Mouse (Mus musculus) CD4-positive, CD25-positive, alpha-beta regulatory T cell, adult 4 months (primary cell): ENCODE data around the gene Cdk5r1. TPM values are rescaled to one million over a fixed set of nuclear protein-coding genes. Genes with fewer than 3 reads are reported as not detected.
"Not testable (repeated sequence)": the region's sequence is repeated elsewhere in the genome, so short reads cannot be mapped to it uniquely, and the experiment has no call there.

Source experiments
- ATAC-seq: one replicate; pipeline ENCODE4 v1.8.0; 2017
- polyA plus RNA-seq, 2 experiments: library from polyadenylated mRNA; unstranded; fragments of 100-300 nt; shearing (Covaris generic); gene quantifications; one replicate each; pipeline ENCODE4 v1.2.1; 2017

Gene Cdk5r1
- under 1 TPM; 0.87 to 0.98 TPM for polyA plus RNA-seq

GRCm38 (mm10) chr11:80476222-80477189 is at the start of gene Cdk5r1:
Gene Cdk5r1 (plus strand): TSS chr11:80477023.
- peak; percentile 74 for ATAC-seq

- ATAC-seq, result peak; percentile 99
Observed at GRCm38 (mm10) chr11:80428381-80429008, 48.3 kb upstream of the Cdk5r1 start, which contains the start of gene Psmd11. Gene Psmd11 (plus strand): TSS chr11:80428615.

- ATAC-seq, result peak; percentile 7
Observed at GRCm38 (mm10) chr11:80429009-80429475, 47.8 kb upstream of the Cdk5r1 start.

GRCm38 (mm10) chr11:80429500-80430166 is 47.2 kb upstream of the Cdk5r1 start:
- no peak for ATAC-seq

GRCm38 (mm10) chr11:80430366-80430910 is 46.4 kb upstream of the Cdk5r1 start:
- no peak for ATAC-seq

- ATAC-seq, result no peak
Observed at GRCm38 (mm10) chr11:80446916-80447315, 29.9 kb upstream of the Cdk5r1 start.

- no peak for ATAC-seq
Observed at GRCm38 (mm10) chr11:80449859-80450258, 27.0 kb upstream of the Cdk5r1 start.

- ATAC-seq, result no peak
Observed at GRCm38 (mm10) chr11:80452242-80452641, 24.6 kb upstream of the Cdk5r1 start.

GRCm38 (mm10) chr11:80453198-80453597 is 23.6 kb upstream of the Cdk5r1 start:
- ATAC-seq, result no peak

- not testable (repeated sequence) for ATAC-seq
Observed at GRCm38 (mm10) chr11:80463605-80464130, 13.2 kb upstream of the Cdk5r1 start.

- no peak for ATAC-seq
Observed at GRCm38 (mm10) chr11:80471836-80472605, 4.8 kb upstream of the Cdk5r1 start.

GRCm38 (mm10) chr11:80474175-80474691 is 2.6 kb upstream of the Cdk5r1 start:
- ATAC-seq, result no peak

GRCm38 (mm10) chr11:80474846-80475245 is 2.0 kb upstream of the Cdk5r1 start:
- no peak for ATAC-seq

GRCm38 (mm10) chr11:80475544-80475943 is 1.3 kb upstream of the Cdk5r1 start:
- no peak for ATAC-seq

GRCm38 (mm10) chr11:80477341-80478199 is 747 bp downstream of the Cdk5r1 start:
- ATAC-seq, result no peak

GRCm38 (mm10) chr11:80478694-80479412 is 2.0 kb downstream of the Cdk5r1 start:
- no peak for ATAC-seq

- ATAC-seq, result no peak
Observed at GRCm38 (mm10) chr11:80479425-80479824, 2.6 kb downstream of the Cdk5r1 start.

- no peak for ATAC-seq
Observed at GRCm38 (mm10) chr11:80479906-80480866, 3.4 kb downstream of the Cdk5r1 start.
